Mouse (Mus musculus): ENCODE measurements around the gene Gm7298. TPM values are rescaled to one million over a fixed set of nuclear protein-coding genes. Genes with fewer than 3 reads are reported as not detected.

The Gm7298 gene
- polyA plus RNA-seq (2012; rRNA removed), result not detected in 2 replicates

GRCm38 (mm10) chr6:121732632-121733031 lies at the start of gene Gm7298:
Gm7298 (plus strand) TSS chr6:121732932.

GRCm38 (mm10) chr6:121838271-121838670 lies 105.5 kb downstream of the Gm7298 start, which contains the start of gene Mug1:
Mug1 (plus strand) TSS chr6:121838541.

Other genes with a start within 250 kb of the Gm7298 start
- not detected in 2 replicates for gene A2m, start 97.6 kb upstream of the Gm7298 start, polyA plus RNA-seq (2012; rRNA removed)
- gene Mug1, start 105.6 kb downstream of the Gm7298 start, polyA plus RNA-seq (2012; rRNA removed), result 0.25 and 1.4 TPM in 2 replicates

Data from stomach, adult 2 months (tissue).